Mouse (Mus musculus) kidney, postnatal 4 days (tissue): ENCODE measurements around the gene Baiap2l1.
"Not testable (repeated sequence)": the region's sequence is repeated elsewhere in the genome, so short reads cannot be mapped to it uniquely, and the experiment has no call there.

Experiments
- DNase-seq, 2 experiments: peaks; one replicate each; pipeline ENCODE4 v3.0.0; 2021; ENCODE audit warnings: mixed read lengths in 2 of 2

Baiap2l1 gene

DNA sequence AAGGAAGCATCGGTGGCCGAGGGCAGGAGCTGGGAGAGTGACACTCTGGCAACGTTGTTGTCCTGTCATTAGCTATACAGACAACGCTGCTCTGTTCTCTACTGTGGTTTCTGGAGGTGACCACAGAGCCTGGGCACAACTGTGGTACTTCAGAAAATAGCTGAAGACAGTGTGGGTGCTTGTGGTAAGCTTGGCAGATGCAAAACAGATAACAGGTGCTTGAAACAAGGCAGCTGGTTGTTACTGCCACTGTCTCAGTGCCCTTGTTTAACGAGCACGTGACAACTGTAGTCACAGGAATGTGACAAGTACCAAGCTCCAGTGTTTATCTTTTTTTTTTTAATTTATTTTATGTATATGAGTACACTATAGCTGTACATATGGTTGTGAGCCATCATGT lies 13.3 kb downstream of the Baiap2l1 start:
- no peak for DNase-seq

DNA sequence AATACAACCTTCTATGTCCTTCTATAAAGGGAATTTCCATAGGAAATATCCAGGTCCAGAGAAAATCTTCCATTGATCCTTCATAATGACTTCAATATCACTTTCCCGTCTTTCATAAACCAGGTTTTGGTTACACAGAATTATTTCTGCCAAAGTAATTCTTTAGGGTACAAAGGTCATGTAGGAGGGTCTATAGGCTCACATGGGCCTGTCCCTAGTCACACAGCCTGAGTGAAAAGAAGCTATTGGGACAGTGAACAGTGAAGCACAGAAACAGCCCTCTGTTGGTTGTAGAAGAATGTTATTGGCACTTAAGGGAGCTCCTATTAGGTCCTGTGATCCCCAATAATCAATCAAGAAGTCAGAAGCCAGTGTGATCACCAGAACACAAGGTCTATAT lies 16.8 kb downstream of the Baiap2l1 start:
- DNase-seq: no peak

DNA sequence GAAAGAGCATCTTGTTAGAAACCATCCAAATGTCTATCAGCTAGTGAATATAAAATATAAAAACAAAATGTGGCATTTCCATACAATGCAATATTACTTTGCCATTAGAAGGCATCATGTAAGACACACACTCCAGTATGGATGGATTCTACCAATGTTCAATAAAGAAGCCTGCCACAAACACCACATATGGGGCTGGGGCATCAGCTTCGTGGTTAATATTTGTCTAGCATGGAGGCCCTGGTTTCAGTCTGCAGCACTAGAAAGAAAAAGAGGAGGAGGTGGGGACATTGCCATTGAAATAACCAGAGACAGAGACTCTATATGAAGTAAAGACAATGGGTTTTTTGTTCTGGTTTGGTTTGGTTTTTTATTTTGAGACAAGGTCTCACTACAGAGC lies 19.1 kb downstream of the Baiap2l1 start:
- no peak for DNase-seq

DNA sequence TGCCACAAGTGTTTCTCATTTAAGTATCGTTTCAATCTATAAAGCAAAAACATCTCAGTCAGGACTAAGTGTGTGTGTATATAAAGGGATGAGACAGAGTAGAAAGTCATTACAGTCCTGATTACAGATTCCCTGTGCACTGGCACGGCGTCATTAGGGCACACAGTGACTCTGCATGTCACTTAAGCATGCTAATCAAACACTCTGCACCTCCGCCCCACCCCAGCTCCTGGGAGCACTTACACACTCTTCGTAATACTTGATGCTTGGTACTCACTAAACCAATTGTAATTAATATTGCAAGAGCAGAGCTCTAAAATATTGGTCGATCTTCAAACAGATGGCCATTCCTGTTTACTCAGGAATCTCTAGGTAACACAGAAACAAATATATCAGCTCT lies 22.6 kb downstream of the Baiap2l1 start:
- DNase-seq: not testable (repeated sequence)

DNA sequence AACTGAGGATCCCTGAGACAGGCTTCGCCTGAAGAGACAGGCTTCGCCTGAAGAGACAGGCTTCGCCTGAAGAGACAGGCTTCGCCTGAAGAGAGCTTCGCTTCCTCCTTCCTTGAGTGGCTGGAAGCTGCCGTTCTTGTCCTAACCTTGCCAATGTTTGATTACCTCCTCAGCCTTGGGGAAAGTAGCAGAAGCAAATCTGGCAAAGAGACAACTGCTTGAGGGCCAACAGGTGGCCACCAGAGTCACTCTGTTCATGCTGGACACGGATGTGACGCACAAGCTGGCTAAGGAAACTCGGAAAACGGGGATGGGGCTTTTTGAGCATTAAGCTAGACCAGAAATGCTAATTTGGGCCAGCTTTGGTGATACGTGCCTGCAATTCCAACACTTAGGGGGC lies 23.9 kb downstream of the Baiap2l1 start:
- DNase-seq: no peak

DNA sequence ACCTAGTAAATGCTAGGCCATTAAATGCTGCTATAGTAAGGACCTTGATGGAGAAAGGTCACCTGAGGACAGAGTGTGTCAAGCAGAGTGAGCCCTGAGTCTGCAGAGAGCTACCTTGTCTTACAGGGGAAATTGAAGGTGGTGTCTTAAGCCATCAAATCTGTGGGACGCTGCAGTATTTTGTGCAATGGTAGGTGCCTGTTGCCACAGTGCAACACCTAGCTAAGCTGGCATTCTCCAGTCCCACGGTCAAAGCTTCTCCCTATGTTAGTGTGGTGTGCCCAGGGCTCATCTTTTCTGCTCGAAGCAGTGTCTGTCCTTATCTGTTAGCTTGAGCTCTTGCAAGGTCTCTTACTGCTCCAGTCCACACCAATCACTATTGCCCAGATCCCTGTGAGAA lies 35.2 kb downstream of the Baiap2l1 start:
- DNase-seq: no peak

DNA sequence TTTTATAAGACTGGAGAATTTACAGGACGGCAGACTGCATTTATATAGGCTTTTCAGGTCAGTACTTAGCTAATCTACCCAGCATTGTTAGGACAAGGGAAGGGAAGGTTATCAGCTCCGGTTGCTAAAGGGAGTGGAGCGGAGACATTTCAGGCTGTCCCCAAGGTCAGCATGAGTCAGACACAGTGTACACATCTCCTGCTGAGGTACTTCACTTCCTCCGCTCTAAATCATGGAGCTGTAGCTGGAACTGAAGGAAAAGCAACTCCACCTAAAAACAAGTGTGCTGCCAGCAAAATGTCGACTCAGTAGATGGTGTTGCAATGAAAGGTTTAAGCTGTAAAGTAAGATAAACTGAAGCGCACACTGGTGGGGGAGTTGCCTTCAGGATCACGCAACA lies 36.2 kb downstream of the Baiap2l1 start:
- no peak for DNase-seq

DNA sequence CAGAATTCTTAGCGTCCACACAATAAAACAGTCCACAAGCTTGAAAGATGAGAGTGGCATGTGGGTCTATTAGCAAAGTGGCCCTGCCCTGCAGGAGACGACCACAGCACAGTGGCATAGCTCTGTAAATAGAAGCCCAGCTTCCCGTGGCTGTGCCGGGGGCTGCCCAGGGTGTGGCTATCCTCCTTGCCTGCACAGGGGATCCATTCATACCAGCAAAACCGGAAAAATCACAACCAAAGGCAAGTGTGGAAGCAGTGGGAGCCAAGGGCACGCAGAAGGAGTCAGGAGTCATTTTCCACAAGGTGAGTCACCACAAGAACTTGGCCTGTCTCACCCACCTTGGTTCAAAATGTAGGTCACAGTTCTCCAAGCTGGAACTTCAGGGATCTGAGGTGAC lies 39.6 kb downstream of the Baiap2l1 start:
- peak in 1 of 2 experiments; percentile 17 for DNase-seq

DNA sequence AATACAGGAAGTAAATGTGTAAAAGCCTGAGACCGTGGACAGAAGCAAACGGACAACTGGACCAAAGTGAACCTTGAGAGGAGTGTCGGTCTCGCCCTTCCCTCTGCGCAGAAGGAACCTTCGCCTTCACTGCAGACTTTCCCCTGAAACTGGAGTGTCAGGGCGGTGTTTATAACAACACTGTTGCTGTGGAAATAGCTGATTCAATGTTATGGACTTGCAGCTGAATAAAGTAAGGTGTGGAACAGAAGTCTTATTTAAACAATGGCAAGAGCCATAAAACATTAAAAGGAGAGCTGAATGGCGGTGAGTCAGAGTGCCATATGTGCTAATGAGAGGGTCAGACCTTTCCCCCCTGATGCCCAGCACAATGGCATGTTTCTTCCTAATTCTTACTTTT lies 40.5 kb downstream of the Baiap2l1 start:
- DNase-seq: no peak

DNA sequence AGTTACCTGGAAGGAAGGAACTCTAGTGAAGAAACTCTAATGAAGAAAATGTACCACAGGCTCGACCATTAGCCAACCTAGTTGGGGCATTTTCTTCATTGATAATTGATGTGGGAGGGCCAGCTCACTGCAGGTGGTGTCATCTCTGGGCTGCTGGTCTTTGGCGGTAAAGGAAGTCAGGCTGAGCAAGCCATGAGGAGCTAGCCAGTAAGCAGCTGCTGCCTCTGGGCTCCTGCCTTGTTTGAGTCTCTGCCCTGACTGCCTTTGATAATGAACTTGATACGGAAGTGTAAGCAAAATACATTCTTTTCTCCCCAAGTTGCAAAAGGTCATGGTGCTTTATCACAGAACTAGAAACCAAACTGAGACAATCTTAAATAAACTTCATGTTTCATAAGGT lies 41.5 kb downstream of the Baiap2l1 start:
- no peak for DNase-seq

DNA sequence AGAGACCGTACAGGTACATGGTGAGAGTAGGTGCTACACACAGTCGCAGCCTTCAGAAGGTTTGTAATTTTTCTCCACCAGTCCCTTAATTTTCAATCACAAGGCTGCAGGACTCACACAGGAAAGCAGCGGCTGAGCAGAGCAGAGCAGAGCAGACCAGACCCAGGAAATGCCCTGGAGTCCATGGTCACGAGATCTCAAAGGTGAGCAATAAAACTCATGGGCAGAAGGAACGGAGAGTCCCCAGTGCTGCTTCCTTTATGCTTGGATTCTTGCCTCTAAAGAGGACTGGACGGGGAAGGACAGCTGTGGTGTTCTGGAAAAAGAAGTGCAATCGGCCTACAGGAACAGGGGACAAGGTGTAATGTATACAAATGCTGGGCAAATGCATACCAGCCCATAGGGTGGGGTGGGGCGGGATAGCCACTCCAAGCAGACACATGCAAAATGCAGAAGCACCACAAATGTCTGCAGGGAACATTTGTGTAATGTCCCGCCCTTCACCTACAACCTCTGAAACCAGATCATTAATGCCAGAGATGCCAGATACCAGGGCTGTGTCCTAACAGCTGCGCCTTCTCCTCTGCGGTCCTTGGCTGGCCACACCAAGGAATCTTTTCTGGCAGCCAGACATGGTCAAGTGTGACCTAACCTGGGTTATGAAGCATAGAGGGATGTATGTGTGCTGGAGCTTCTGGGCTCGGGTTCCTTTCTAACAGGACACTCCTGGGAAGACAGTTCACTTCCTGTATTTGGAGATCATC lies 43.0 kb downstream of the Baiap2l1 start:
- no peak for DNase-seq

DNA sequence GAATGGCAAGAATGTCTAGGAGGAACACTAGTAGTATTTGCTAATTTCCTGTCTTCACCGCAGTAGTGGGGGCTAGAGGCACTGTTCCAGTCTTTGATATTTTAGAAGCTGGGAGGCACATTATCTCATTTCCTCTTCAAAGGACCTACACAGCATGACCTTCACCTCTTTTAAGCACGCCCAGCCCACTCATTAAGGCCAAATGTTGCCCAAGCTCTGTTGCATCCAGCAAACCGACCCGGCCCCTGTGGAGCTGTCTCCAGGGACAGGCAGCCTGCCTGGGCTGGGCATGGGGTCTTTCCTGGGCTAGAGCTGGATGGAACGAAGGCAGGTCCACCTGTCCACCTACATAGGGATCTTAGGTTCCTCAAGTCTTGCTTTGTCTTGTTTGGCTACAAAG lies 44.6 kb downstream of the Baiap2l1 start:
- DNase-seq: peak; percentile 12 to 22

DNA sequence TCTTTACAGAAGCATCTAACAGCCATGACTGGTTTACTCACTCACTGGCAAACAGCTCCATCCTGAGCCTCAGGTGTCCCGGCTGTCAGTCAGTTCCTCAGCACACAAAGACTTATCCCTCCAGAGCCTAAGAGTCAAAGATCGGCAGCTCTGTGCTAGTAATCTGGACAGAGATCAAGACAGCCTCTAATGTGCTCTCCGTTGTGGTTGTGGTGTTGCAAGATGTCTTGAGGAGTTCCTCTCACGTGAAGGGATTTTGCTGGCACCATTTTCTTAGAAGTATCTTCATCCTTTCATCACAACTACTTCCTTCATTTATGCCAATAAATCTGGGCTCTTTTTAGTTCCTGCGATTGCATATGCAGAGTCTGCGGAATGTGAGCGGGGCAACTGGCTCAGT lies 45.7 kb downstream of the Baiap2l1 start:
- no peak for DNase-seq

DNA sequence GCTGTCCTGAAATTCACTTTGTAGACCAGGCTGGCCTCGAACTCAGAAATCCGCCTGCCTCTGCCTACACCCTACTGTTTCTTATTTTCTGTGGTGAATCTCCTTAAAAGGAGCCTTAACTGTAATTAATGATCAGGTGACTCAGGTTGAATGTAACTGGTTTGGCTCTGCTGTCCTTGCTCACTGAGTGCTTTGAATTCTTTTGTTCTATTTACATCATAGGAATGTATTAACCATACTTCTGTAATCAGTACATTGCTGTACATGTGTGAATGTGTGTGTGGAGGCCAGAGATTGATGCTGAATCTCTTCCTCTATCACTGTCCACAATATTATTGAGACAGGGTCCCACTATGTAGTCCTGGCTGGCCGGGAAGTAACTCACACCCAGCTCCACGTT lies 49.0 kb downstream of the Baiap2l1 start:
- DNase-seq: no peak

DNA sequence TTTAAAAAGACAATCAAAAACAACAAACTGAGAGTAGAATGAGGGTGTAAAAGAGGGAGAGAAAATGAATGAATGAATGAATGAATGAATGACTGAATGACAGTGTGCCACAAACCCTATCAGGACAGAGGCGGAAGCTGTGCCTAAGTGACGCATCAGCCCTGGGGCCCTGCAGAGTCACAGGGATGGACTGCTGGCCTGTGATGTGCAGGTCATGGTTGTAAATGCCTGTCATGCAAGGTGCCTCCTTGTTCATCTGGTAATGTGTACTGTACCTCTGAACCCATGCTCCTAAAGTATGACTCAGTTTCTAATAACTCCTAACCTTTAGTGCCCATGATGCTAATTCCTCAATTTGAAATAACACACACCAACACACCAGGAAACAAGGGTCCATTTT lies 54.8 kb downstream of the Baiap2l1 start:
- DNase-seq: no peak

DNA sequence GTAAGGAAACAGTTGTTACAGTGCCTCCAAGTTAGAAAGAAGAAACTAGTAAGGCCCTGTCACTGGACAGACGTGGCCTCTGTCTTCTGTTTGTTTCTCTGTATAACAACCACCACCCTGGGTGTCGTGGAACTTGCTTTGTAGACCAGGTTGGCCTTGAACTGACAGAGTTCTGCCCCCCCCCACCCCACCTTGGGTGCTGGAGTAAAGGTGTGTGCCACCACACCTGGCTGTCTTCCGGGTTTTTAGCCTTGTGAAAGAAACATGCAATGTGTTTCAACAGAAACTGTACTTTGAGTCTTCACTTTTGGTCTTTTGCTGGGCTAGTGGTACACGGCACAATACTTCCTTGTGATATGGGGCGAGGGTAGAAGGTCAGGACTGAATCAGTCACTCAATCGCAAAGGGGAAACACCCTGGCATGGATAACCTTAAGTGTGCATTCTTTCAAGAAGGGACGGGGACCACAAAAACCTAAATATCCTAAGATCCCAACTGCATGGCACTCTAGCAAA lies 61.8 kb downstream of the Baiap2l1 start:
- DNase-seq: no peak

DNA sequence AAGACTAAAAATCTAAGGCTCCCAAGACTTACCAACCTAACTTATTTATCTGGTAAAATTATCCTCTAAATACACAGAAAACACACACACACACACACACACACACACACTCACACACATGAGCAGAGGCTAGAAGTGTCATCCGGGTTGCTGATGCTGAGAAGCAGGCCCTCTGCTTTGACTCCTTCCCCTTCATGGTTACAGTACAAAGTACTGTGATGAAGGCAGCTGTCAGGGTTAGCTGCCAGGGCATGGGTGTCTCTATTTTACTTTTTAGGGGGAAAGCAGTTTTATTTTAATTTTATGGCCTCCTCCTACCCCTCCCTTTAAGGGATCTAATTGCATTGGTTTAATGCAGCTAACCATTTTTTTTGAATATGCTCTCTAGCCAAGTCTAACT lies 62.6 kb downstream of the Baiap2l1 start:
- no peak for DNase-seq

DNA sequence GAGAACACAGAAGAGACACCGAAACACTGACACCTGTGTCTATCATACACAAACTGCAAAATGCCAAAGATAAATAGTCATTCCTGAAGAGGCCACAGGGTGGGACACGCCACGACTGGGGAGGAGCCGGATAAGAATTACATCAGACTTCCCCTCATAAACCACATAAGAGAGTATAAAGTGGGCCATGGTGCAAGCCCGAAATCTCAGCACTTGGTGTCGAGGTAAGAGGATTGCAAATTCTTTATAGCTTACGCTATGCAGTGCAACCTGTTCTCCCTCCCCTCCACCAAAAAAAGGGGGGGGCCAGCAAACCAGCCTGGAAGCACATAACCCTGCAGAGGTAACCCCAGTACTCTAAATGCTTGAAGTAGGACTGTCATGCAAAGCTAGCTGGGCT lies 63.0 kb downstream of the Baiap2l1 start:
- DNase-seq: no peak

DNA sequence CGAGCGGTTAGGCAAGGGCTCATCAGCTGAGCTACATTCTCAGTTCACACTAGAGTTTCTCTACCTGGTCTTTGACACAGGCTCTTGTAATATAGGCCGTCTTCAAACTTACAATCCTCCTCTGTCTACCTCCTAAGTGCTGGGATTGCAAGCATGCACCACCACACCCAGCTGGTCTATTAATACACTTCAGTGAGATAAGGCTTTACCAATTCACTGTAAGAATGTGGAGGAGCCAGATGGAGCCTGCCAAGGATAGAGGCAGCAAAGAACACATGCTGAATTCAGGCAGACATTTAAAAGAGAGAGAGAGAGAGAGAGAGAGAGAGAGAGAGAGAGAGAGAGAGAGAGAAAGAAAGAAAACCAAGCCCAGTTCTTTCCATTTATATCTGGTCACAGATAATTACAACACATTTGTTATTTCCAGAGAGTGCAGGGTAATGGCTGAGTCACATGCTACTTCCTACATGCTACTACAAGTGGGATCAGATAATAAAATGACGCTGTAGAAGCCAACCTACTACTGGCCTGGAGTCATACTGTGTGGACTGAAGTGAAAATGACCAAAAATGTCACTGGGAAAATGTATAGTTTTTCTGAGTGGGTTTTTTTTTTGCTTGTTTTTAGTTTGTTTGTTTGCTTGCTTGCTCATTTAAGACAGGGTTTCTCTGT lies 68.0 kb downstream of the Baiap2l1 start:
- DNase-seq: no peak

DNA sequence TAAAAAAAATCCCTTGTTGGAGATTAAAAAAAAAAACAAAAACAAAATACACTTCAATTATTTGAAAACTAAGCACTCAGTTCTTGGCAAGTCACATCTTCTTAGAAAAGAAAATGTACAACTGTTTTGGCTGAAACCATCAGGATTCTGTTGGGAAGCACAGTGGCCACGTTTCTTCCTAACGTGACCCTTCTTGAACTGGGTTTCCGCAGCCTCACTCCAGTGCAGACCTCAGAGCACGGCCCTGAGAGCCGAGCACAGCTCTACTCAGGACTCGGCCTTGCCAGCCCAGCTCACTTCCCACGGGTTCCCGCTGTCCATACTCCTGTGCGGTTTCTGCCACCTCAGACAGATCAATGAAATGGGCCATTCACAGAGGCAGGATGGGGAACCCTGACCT lies 69.5 kb downstream of the Baiap2l1 start:
- no peak for DNase-seq

DNA sequence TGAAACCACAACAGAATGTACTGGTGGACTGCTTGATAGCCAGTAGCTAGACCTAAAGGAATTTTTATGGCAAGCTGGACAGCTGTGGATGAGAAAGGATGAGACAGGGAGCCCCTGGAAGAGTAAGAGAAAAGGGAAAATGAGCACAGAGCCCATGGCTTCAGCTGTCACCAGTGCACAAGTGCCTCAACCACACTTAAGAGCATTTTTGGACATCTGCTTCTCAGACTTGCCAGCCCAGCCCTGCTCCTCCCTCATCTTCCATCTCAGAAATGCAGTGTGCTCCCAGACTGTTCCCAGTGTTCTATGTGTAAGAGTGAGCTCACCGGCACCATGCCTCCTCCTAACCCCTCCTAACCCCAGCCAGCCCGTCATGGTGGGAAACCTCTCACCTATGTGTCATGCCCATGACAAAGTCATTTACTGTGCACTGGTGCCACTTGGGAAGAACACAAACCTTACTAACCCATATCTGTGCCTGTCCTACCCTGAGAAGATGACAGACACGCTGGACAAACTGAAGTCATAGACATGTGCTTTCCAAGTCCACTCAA lies 70.6 kb downstream of the Baiap2l1 start:
- no peak for DNase-seq

DNA sequence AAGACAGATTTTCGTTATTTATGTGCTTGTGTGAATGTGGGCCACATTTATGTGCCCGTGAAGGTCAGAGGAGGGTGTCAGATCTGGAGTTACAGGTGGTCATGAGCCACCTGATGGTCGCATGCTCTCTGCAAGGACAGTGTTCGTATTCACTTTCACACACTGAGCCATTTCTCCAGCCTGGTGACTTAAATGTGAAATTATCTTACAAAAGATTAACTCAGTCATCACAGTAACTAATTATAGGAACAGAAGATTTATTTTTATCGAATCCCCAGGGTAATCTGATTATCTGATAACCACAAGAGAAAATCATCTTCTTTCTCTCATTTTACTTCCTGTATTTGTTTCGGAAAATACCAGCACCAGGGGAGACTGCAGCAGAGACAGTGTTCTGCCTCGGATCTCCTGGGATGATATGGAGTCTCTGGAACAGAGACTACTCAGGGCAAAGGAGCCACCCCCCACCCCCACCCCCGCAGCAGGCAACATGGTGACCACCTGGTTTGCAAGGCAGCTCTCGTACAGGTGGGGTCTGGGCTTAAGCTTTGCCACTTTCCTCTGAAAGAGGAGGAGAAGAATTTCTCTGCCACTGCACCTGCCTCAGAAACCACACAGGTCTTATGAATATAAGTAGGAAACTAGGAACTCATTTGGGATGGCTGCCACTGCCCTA lies 71.2 kb downstream of the Baiap2l1 start:
- no peak for DNase-seq

DNA sequence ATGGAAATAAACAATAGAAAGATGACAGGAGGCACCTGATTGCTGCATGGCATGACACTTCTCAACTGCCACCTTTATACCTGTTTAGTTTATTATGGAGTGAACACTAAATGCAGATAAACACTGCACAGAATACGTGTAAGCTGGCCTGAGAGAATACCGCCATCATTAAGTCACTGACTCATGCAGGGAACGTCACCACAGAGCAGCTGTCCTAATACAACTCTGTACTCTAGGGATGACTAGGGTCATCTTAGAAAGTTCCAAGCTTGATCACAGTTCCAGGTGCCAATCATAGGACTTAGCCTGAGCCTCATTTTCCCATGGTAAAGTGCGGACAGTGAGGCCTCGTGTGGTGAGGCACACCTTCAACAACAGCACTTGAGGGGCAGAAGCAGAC lies 73.3 kb downstream of the Baiap2l1 start:
- DNase-seq: no peak
